Mouse (Mus musculus) neural tube, embryonic 12.5 days (tissue): ENCODE results near the gene Wasf2. TPM values are rescaled to one million over a fixed set of nuclear protein-coding genes. Genes with fewer than 3 reads are reported as not detected.

Experiments
- ATAC-seq: fragments of 200-750 bp; cut with Nextera tagmentation; 2 replicates; pipeline ENCODE4 v1.8.0; 2017; ENCODE audit warnings: low read depth, mild to moderate bottlenecking, moderate TSS enrichment, moderate library complexity; ENCODE audit not compliant: low FRiP score
- H3K27ac ChIP-seq: fragments of 300-500 bp; sonication (generic); 2 replicates; pipeline ENCODE4 v1.5.1; 2016
- H3K27me3 ChIP-seq: fragments of 300-500 bp; sonication (generic); replicated peaks from 2 replicates; pipeline ENCODE4 v1.6.1; 2016; ENCODE audit warnings: mild to moderate bottlenecking
- H3K36me3 ChIP-seq: fragments of 300-500 bp; sonication (generic); 2 replicates; pipeline ENCODE4 v1.6.1; 2016; ENCODE audit warnings: mild to moderate bottlenecking
- H3K4me1 ChIP-seq: fragments of 300-500 bp; sonication (generic); 2 replicates; pipeline ENCODE4 v1.6.1; 2016
- H3K4me2 ChIP-seq: fragments of 300-500 bp; sonication (generic); replicated peaks from 2 replicates; pipeline ENCODE4 v1.6.1; 2016; ENCODE audit warnings: mild to moderate bottlenecking
- H3K4me3 ChIP-seq: fragments of 300-500 bp; sonication (generic); 2 replicates; pipeline ENCODE4 v1.5.1; 2016
- H3K9ac ChIP-seq: fragments of 300-500 bp; sonication (generic); 2 replicates; pipeline ENCODE4 v1.6.1; 2016; ENCODE audit warnings: mild to moderate bottlenecking
- H3K9me3 ChIP-seq: fragments of 300-500 bp; sonication (generic); 2 replicates; pipeline ENCODE4 v1.6.1; 2016; ENCODE audit warnings: mild to moderate bottlenecking
- WGBS: fragments of 180-500 bp; shearing (Covaris S2); methylation state at CpG from one replicate; pipeline ENCODE4 v1.1.7; 2016; 5-methylcytosine and 5-hydroxymethylcytosine counted together
- polyA plus RNA-seq: library from polyadenylated mRNA; unstranded; fragments of >200 nt; fragmentation: Nextera tagmentation; extraction: Ambion mirVana; gene quantifications from 2 replicates; pipeline ENCODE4 v1.2.1, GENCODE M21; 2016

Wasf2 gene
- polyA plus RNA-seq, 1 experiment from 2014 or later = 30.5 TPM

GRCm38 (mm10) chr4:133170056-133170524 lies 39.8 kb downstream of the Wasf2 start:
- no peaks in the 10 kb centered on the region for H3K27me3 ChIP-seq
- no peaks in the 10 kb centered on the region for H3K9me3 ChIP-seq
- H3K27ac ChIP-seq = no peak overlapping the region
- H3K4me1 ChIP-seq = no peaks in the 10 kb centered on the region
- H3K4me2 ChIP-seq = no peak overlapping the region
- 90% methylated on average over 3 of the region's 3 CpGs for WGBS
- H3K4me3 ChIP-seq = no peak overlapping the region
- H3K9ac ChIP-seq = no peak overlapping the region
- no peak for ATAC-seq
- H3K36me3 ChIP-seq = no peaks in the 10 kb centered on the region

- ATAC-seq = no peak
Observed at GRCm38 (mm10) chr4:133170616-133171015, 40.3 kb downstream of the Wasf2 start.

GRCm38 (mm10) chr4:133172451-133172850 lies 42.1 kb downstream of the Wasf2 start:
- peaks cover 3% of the 10 kb centered on the region for H3K36me3 ChIP-seq
- WGBS = 91% methylated on average over 4 of the region's 4 CpGs
- H3K4me3 ChIP-seq = no peak overlapping the region
- no peak for ATAC-seq
- no peaks in the 10 kb centered on the region for H3K9me3 ChIP-seq
- no peak overlapping the region for H3K27ac ChIP-seq
- H3K4me2 ChIP-seq = no peak overlapping the region
- peaks cover 15% of the 10 kb centered on the region for H3K4me1 ChIP-seq
- H3K27me3 ChIP-seq = no peaks in the 10 kb centered on the region
- H3K9ac ChIP-seq = no peak overlapping the region

More at GRCm38 (mm10) chr4:133170616-133171015, 40.3 kb downstream of the Wasf2 start:
- Histone ChIP-seq H3K4me1 (no peaks in the 10 kb centered on the region), H3K4me2 (no peak overlapping the region), H3K36me3 (no peaks in the 10 kb centered on the region), H3K4me3 (no peak overlapping the region), H3K27me3 (no peaks in the 10 kb centered on the region), H3K9me3 (no peaks in the 10 kb centered on the region), H3K27ac (no peak overlapping the region), H3K9ac (no peak overlapping the region)

- Histone ChIP-seq H3K36me3 (peaks cover 3% of the 10 kb centered on the region), H3K27me3 (no peaks in the 10 kb centered on the region), H3K27ac (no peak overlapping the region), H3K9me3 (no peaks in the 10 kb centered on the region), H3K4me3 (no peak overlapping the region), H3K9ac (no peak overlapping the region), H3K4me1 (peaks cover 15% of the 10 kb centered on the region), H3K4me2 (no peak overlapping the region)
- no peak for ATAC-seq
- 69% methylated on average over 4 of the region's 4 CpGs for WGBS
Observed at GRCm38 (mm10) chr4:133174361-133174760, 44.1 kb downstream of the Wasf2 start.

GRCm38 (mm10) chr4:133175274-133175673 lies 45.0 kb downstream of the Wasf2 start:
- Histone ChIP-seq H3K27me3 (no peaks in the 10 kb centered on the region), H3K9ac (no peak overlapping the region), H3K36me3 (peaks cover 3% of the 10 kb centered on the region), H3K4me3 (no peak overlapping the region), H3K9me3 (no peaks in the 10 kb centered on the region), H3K4me1 (peaks cover 15% of the 10 kb centered on the region), H3K27ac (no peak overlapping the region), H3K4me2 (no peak overlapping the region)
- WGBS = 81% methylated on average over 7 of the region's 7 CpGs
- ATAC-seq = no peak

- no peaks in the 10 kb centered on the region for H3K27me3 ChIP-seq
- ATAC-seq = no peak
- H3K27ac ChIP-seq = peak overlapping the region; percentile 26; the same call in 1 of the 2 replicates
- WGBS = 59% methylated on average over 14 of the region's 14 CpGs
- 0 out of 2 replicates have a peak overlapping the region, but pooled peaks have one; percentile 1 for H3K9ac ChIP-seq
- H3K4me2 ChIP-seq = peak overlapping the region; percentile 26; the same call in 1 of the 2 replicates
- peaks cover 3% of the 10 kb centered on the region for H3K36me3 ChIP-seq
- H3K4me3 ChIP-seq = no peak overlapping the region
- no peaks in the 10 kb centered on the region for H3K9me3 ChIP-seq
- H3K4me1 ChIP-seq = peaks cover 15% of the 10 kb centered on the region
Observed at GRCm38 (mm10) chr4:133175998-133176760, 45.9 kb downstream of the Wasf2 start.

GRCm38 (mm10) chr4:133176761-133177403 lies 46.6 kb downstream of the Wasf2 start:
- H3K36me3 ChIP-seq = peaks cover 3% of the 10 kb centered on the region
- 74% methylated on average over 18 of the region's 18 CpGs for WGBS
- ATAC-seq = 0 out of 2 replicates have a peak, but pooled peaks have one; percentile 41
- H3K9ac ChIP-seq = 0 out of 2 replicates have a peak overlapping the region, but pooled peaks have one; percentile 1
- H3K4me2 ChIP-seq = peak overlapping the region; percentile 26
- peak overlapping the region; percentile 26; the same call in 1 of the 2 replicates for H3K27ac ChIP-seq
- no peaks in the 10 kb centered on the region for H3K9me3 ChIP-seq
- H3K27me3 ChIP-seq = no peaks in the 10 kb centered on the region
- no peak overlapping the region for H3K4me3 ChIP-seq
- peaks cover 15% of the 10 kb centered on the region for H3K4me1 ChIP-seq

GRCm38 (mm10) chr4:133178305-133178704 lies 48.0 kb downstream of the Wasf2 start:
- H3K4me2 ChIP-seq = no peak overlapping the region
- no peak overlapping the region for H3K27ac ChIP-seq
- 90% methylated on average over 5 of the region's 5 CpGs for WGBS
- H3K9ac ChIP-seq = no peak overlapping the region
- no peak for ATAC-seq
- H3K27me3 ChIP-seq = no peaks in the 10 kb centered on the region
- no peaks in the 10 kb centered on the region for H3K9me3 ChIP-seq
- H3K4me1 ChIP-seq = peaks cover 18% of the 10 kb centered on the region
- peaks cover 3% of the 10 kb centered on the region for H3K36me3 ChIP-seq
- no peak overlapping the region for H3K4me3 ChIP-seq

- H3K4me1 ChIP-seq = peaks cover 19% of the 10 kb centered on the region
- WGBS = 95% methylated on average over 7 of the region's 7 CpGs
- H3K4me3 ChIP-seq = no peak overlapping the region
Observed at GRCm38 (mm10) chr4:133179258-133179657, 49.0 kb downstream of the Wasf2 start.

GRCm38 (mm10) chr4:133182439-133183033 lies 52.2 kb downstream of the Wasf2 start:
- Histone ChIP-seq H3K36me3 (peaks cover 16% of the 10 kb centered on the region), H3K27me3 (no peaks in the 10 kb centered on the region), H3K27ac (no peak overlapping the region), H3K9me3 (no peaks in the 10 kb centered on the region), H3K4me1 (peaks cover 15% of the 10 kb centered on the region), H3K9ac (no peak overlapping the region), H3K4me2 (no peak overlapping the region), H3K4me3 (no peak overlapping the region)
- no peak for ATAC-seq
- 94% methylated on average over 8 of the region's 8 CpGs for WGBS

More at GRCm38 (mm10) chr4:133179258-133179657, 49.0 kb downstream of the Wasf2 start:
- no peaks in the 10 kb centered on the region for H3K9me3 ChIP-seq
- H3K27me3 ChIP-seq = no peaks in the 10 kb centered on the region
- H3K9ac ChIP-seq = no peak overlapping the region
- no peak for ATAC-seq
- H3K4me2 ChIP-seq = no peak overlapping the region
- H3K27ac ChIP-seq = no peak overlapping the region
- peaks cover 3% of the 10 kb centered on the region for H3K36me3 ChIP-seq

- 39% methylated on average over 14 of the region's 14 CpGs for WGBS
- no peak overlapping the region for H3K4me2 ChIP-seq
Observed at GRCm38 (mm10) chr4:133184031-133184897, 54.0 kb downstream of the Wasf2 start.

More at GRCm38 (mm10) chr4:133184031-133184897, 54.0 kb downstream of the Wasf2 start:
- peaks cover 15% of the 10 kb centered on the region for H3K4me1 ChIP-seq
- no peaks in the 10 kb centered on the region for H3K9me3 ChIP-seq
- no peak overlapping the region for H3K9ac ChIP-seq
- ATAC-seq = no peak
- H3K27ac ChIP-seq = no peak overlapping the region
- H3K27me3 ChIP-seq = no peaks in the 10 kb centered on the region
- peaks cover 23% of the 10 kb centered on the region for H3K36me3 ChIP-seq
- H3K4me3 ChIP-seq = no peak overlapping the region
